Mouse (Mus musculus): Measurements from ENCODE around the gene Spats1. TPM values are rescaled to one million over a fixed set of nuclear protein-coding genes. Genes with fewer than 3 reads are reported as not detected.
"Not testable (repeated sequence)": the region's sequence is repeated elsewhere in the genome, so short reads cannot be mapped to it uniquely, and the experiment has no call there.

Gene Spats1
- total RNA-seq, 2 experiments from 2014 or later, result 0.45 to 0.49 TPM

- intact Hi-C loops (cut with DNase I); DNase-seq (ENCODE audit: low spot score): not testable (repeated sequence)
These were observed 19.4 kb downstream of the Spats1 start for GRCm38 (mm10) chr17:45455783-45456182.

- intact Hi-C loops (cut with DNase I), result no loop called here
- no peak for DNase-seq (ENCODE audit: low spot score)
These were observed 20.4 kb downstream of the Spats1 start for GRCm38 (mm10) chr17:45454794-45455193.

GRCm38 (mm10) chr17:45452271-45452670 is 22.9 kb downstream of the Spats1 start:
- no peak for DNase-seq (ENCODE audit: low spot score)
- intact Hi-C loops (cut with DNase I), result no loop called here

GRCm38 (mm10) chr17:45450153-45450552 is 25.1 kb downstream of the Spats1 start:
- DNase-seq (ENCODE audit: low spot score), result no peak
- intact Hi-C loops (cut with DNase I), result no loop called here

GRCm38 (mm10) chr17:45449586-45449985 is 25.6 kb downstream of the Spats1 start:
- DNase-seq (ENCODE audit: low spot score), result no peak
- intact Hi-C loops (cut with DNase I), result no loop called here

- no peak for DNase-seq (ENCODE audit: low spot score)
- intact Hi-C loops (cut with DNase I), result no loop called here
These were observed 28.2 kb downstream of the Spats1 start for GRCm38 (mm10) chr17:45447063-45447462.

- intact Hi-C loops (cut with DNase I), result no loop called here
- no peak for DNase-seq (ENCODE audit: low spot score)
These were observed 29.3 kb downstream of the Spats1 start for GRCm38 (mm10) chr17:45445923-45446322.

GRCm38 (mm10) chr17:45434262-45434590 is 41.0 kb downstream of the Spats1 start:
- intact Hi-C loops (cut with DNase I), result no loop called here

GRCm38 (mm10) chr17:45433419-45434261 is 41.6 kb downstream of the Spats1 start, which contains the start of gene Cdc5l:
Gene Cdc5l (minus strand): TSS chr17:45433737.
- intact Hi-C loops (cut with DNase I), result no loop called here
- DNase-seq (ENCODE audit: low spot score), result peak; percentile 94

More at GRCm38 (mm10) chr17:45434262-45434590, 41.0 kb downstream of the Spats1 start:
- DNase-seq (ENCODE audit: low spot score), result no peak

GRCm38 (mm10) chr17:45432706-45433398 is 42.4 kb downstream of the Spats1 start:
- no peak for DNase-seq (ENCODE audit: low spot score)
- intact Hi-C loops (cut with DNase I), result no loop called here

GRCm38 (mm10) chr17:45432007-45432406 is 43.2 kb downstream of the Spats1 start:
- no peak for DNase-seq (ENCODE audit: low spot score)
- intact Hi-C loops (cut with DNase I), result no loop called here

GRCm38 (mm10) chr17:45417387-45417786 is 57.8 kb downstream of the Spats1 start:
- intact Hi-C loops (cut with DNase I), result no loop called here
- no peak for DNase-seq (ENCODE audit: low spot score)

- intact Hi-C loops (cut with DNase I); DNase-seq (ENCODE audit: low spot score): not testable (repeated sequence)
These were observed 63.6 kb downstream of the Spats1 start for GRCm38 (mm10) chr17:45411617-45412016.

- intact Hi-C loops (cut with DNase I), result loop anchor here (10.0 kb wide), 1 partner anchor 954 kb away; no protein-coding TSS in a partner anchor
- DNase-seq (ENCODE audit: low spot score), result no peak
These were observed 66.5 kb downstream of the Spats1 start for GRCm38 (mm10) chr17:45408719-45409118.

GRCm38 (mm10) chr17:45406281-45406680 is 68.9 kb downstream of the Spats1 start:
- intact Hi-C loops (cut with DNase I), result loop anchor here (10.0 kb wide), 1 partner anchor 951 kb away; no protein-coding TSS in a partner anchor
- no peak for DNase-seq (ENCODE audit: low spot score)

GRCm38 (mm10) chr17:45403207-45403606 is 72.0 kb downstream of the Spats1 start:
- no peak for DNase-seq (ENCODE audit: low spot score)
- intact Hi-C loops (cut with DNase I), result loop anchor here (10.0 kb wide), 1 partner anchor 948 kb away; no protein-coding TSS in a partner anchor

GRCm38 (mm10) chr17:45402601-45403000 is 72.6 kb downstream of the Spats1 start:
- DNase-seq (ENCODE audit: low spot score), result no peak
- intact Hi-C loops (cut with DNase I), result loop anchor here (10.0 kb wide), 1 partner anchor 948 kb away; no protein-coding TSS in a partner anchor

- DNase-seq (ENCODE audit: low spot score), result no peak
- intact Hi-C loops (cut with DNase I), result loop anchor here (10.0 kb wide), 1 partner anchor 947 kb away; no protein-coding TSS in a partner anchor
These were observed 73.1 kb downstream of the Spats1 start for GRCm38 (mm10) chr17:45402126-45402525.

GRCm38 (mm10) chr17:45401126-45401905 is 73.9 kb downstream of the Spats1 start:
- intact Hi-C loops (cut with DNase I), result loop anchor here (10.0 kb wide), 1 partner anchor 947 kb away; no protein-coding TSS in a partner anchor
- no peak for DNase-seq (ENCODE audit: low spot score)

GRCm38 (mm10) chr17:45398021-45398420 is 77.2 kb downstream of the Spats1 start:
- DNase-seq (ENCODE audit: low spot score), result no peak
- intact Hi-C loops (cut with DNase I), result no loop called here

All from heart, postnatal 25 days (tissue).